Mouse (Mus musculus) embryonic facial prominence, embryonic 14.5 days (tissue): ENCODE results near the gene Mipep. TPM values are rescaled to one million over a fixed set of nuclear protein-coding genes. Genes with fewer than 3 reads are reported as not detected.

Experiments used
- ATAC-seq: fragments of 200-750 bp; cut with Nextera tagmentation; 2 replicates; pipeline ENCODE4 v1.8.0; 2017; ENCODE audit warnings: low read depth, moderate number of reproducible peaks, moderate TSS enrichment
- DNase-seq: peaks from one replicate; pipeline ENCODE4 v3.0.0-alpha.2; 2015; ENCODE audit warnings: low spot score
- H3K27ac ChIP-seq: fragments of 300-500 bp; sonication (generic); replicated peaks from 2 replicates; pipeline ENCODE4 v1.5.1; 2014; ENCODE audit warnings: low read depth, mild to moderate bottlenecking, low read length, moderate library complexity
- H3K27me3 ChIP-seq: fragments of 300-500 bp; sonication (generic); replicated peaks from 2 replicates; pipeline ENCODE4 v1.6.1; 2014; ENCODE audit warnings: low read length; ENCODE audit not compliant: control insufficient read depth, insufficient read depth
- H3K36me3 ChIP-seq: fragments of 300-500 bp; sonication (generic); 2 replicates; pipeline ENCODE4 v1.6.1; 2014; ENCODE audit warnings: low read length, mixed read lengths; ENCODE audit not compliant: control insufficient read depth, insufficient read depth
- H3K4me1 ChIP-seq: fragments of 300-500 bp; sonication (generic); 2 replicates; pipeline ENCODE4 v1.6.1; 2014; ENCODE audit warnings: antibody characterized with exemption, low read length; ENCODE audit not compliant: control insufficient read depth, insufficient read depth
- H3K4me2 ChIP-seq: fragments of 300-500 bp; sonication (generic); 2 replicates; pipeline ENCODE4 v1.6.1; 2014; ENCODE audit warnings: low read depth, mild to moderate bottlenecking, low read length, moderate library complexity, mixed read lengths
- H3K4me3 ChIP-seq: fragments of 300-500 bp; sonication (generic); 2 replicates; pipeline ENCODE4 v1.5.1; 2014; ENCODE audit warnings: low read depth, mild to moderate bottlenecking, low read length
- H3K9ac ChIP-seq: fragments of 300-500 bp; sonication (generic); 2 replicates; pipeline ENCODE4 v1.6.1; 2014; ENCODE audit warnings: low read depth, mild to moderate bottlenecking, low read length, moderate library complexity, mixed read lengths
- H3K9me3 ChIP-seq: fragments of 300-500 bp; sonication (generic); 2 replicates; pipeline ENCODE4 v1.6.1; 2016; ENCODE audit warnings: low read length; ENCODE audit not compliant: control insufficient read depth
- WGBS: fragments of 180-500 bp; shearing (Covaris S2); extraction: QIAGEN DNeasy Blood & Tissue Kit; methylation state at CpG from one replicate; pipeline ENCODE4 v1.1.7; 2014; 5-methylcytosine and 5-hydroxymethylcytosine counted together
- polyA plus RNA-seq: library from polyadenylated mRNA; unstranded; fragments of >200 nt; fragmentation: Nextera tagmentation; extraction: Ambion mirVana; gene quantifications from 2 replicates; pipeline ENCODE4 v1.2.1, GENCODE M21; 2014

Mipep gene
- polyA plus RNA-seq, 1 experiment from 2014 or later = 23.5 TPM

- Histone ChIP-seq H3K4me3 (no peak overlapping the region), H3K9ac (no peak overlapping the region), H3K4me2 (no peak overlapping the region), H3K27me3 (no peaks in the 10 kb centered on the region), H3K9me3 (no peaks in the 10 kb centered on the region), H3K36me3 (peaks cover 13% of the 10 kb centered on the region; the same call in 1 of the 2 replicates), H3K27ac (no peak overlapping the region), H3K4me1 (no peaks in the 10 kb centered on the region)
- no peak for DNase-seq
- 79% methylated on average over 5 of the region's 5 CpGs for WGBS
- ATAC-seq = no peak
Observed at GRCm38 (mm10) chr14:60763746-60764145, 20.6 kb upstream of the Mipep start.

DNA sequence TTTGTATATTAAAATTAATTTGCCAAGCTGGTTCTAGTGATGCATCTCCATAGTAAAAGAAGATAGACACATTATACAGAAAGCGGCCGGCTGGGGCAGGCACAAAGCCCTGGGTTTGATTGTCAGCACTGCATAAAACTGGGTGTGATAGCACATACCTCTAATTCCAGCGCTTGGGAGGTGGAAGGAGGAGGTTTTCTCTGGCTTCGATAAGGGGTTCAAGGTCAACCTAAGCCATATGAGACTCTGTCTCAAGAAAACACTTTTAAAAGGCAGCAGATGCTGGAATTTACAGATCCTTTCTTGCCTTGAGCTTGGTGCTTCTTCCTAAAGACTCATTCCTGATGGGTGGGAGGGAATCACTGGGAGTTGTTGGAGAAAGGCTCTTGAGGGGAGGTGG lies 19.8 kb upstream of the Mipep start:
- Histone ChIP-seq H3K9me3 (no peaks in the 10 kb centered on the region), H3K27ac (no peak overlapping the region), H3K27me3 (no peaks in the 10 kb centered on the region), H3K9ac (no peak overlapping the region), H3K4me2 (no peak overlapping the region), H3K4me3 (no peak overlapping the region), H3K4me1 (no peaks in the 10 kb centered on the region), H3K36me3 (peaks cover 13% of the 10 kb centered on the region; the same call in 1 of the 2 replicates)
- WGBS = 67% methylated on average over 4 of the region's 4 CpGs
- ATAC-seq (no peak), DNase-seq (no peak)

GRCm38 (mm10) chr14:60765025-60765424 lies 19.3 kb upstream of the Mipep start:
- Histone ChIP-seq H3K27ac (no peak overlapping the region), H3K4me3 (no peak overlapping the region), H3K9ac (no peak overlapping the region), H3K4me2 (no peak overlapping the region), H3K4me1 (no peaks in the 10 kb centered on the region), H3K9me3 (no peaks in the 10 kb centered on the region), H3K36me3 (peaks cover 13% of the 10 kb centered on the region; the same call in 1 of the 2 replicates), H3K27me3 (no peaks in the 10 kb centered on the region)
- DNase-seq (no peak), ATAC-seq (no peak)
- WGBS = 58% methylated on average over 2 of the region's 2 CpGs

DNA sequence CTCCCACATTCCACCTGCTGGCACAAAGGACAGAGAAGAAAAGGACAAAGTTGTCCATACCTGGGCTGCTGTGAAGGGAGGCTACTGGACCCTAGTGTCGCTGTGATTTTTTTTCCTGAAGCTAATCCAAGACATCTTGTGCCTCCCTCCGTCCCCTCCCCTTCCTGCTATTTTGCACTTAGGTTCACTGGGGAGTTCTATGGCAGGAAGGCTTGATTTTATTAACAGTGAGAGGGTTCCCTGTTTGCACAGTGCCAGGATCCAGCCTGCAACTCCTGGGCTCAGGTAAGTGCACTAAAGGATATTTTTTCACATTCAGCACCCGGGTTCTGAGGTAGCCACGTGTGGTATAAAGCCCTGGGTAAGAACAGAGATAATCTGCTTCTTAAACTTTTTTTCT lies 16.5 kb upstream of the Mipep start, which contains the start of gene C1qtnf9:
C1qtnf9 (plus strand) TSS at position 251 of the 400 bp plus-strand sequence.
- ATAC-seq = no peak
- WGBS = 51% methylated on average over 4 of the region's 4 CpGs
- Histone ChIP-seq H3K27ac (no peak within 1 kb of the TSS), H3K4me1 (no peaks in the 10 kb centered on the region), H3K4me3 (no peak within 1 kb of the TSS), H3K27me3 (no peaks in the 10 kb centered on the region), H3K9me3 (no peaks in the 10 kb centered on the region), H3K4me2 (no peak within 1 kb of the TSS), H3K36me3 (no peaks in the 10 kb centered on the region), H3K9ac (no peak within 1 kb of the TSS)
- no peak for DNase-seq

DNA sequence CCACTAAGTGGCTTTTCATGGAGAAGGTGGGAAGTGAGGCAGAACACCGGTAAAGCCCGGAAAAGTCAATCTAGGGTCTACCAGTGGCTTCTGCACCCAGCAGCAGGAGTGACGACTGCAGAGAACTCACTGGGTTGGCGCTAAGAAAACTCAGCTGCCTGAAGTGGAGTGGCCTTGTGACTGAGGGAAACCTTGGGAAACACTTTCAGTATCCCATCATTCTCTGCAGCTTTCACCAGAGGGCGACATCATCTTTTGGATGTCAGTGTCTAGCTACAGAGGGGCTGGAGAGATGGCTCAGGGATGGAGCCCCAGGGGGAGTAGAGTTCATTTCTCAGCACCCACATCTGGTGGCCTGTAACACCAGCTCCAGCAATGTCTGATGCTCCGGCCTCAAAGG lies 15.0 kb upstream of the Mipep start:
- H3K36me3 ChIP-seq = no peaks in the 10 kb centered on the region
- ATAC-seq = no peak
- no peak overlapping the region for H3K9ac ChIP-seq
- H3K4me3 ChIP-seq = no peak overlapping the region
- WGBS = 43% methylated on average over 6 of the region's 6 CpGs
- no peak for DNase-seq
- H3K27me3 ChIP-seq = no peaks in the 10 kb centered on the region
- H3K9me3 ChIP-seq = no peaks in the 10 kb centered on the region
- H3K4me1 ChIP-seq = no peaks in the 10 kb centered on the region
- H3K4me2 ChIP-seq = no peak overlapping the region
- H3K27ac ChIP-seq = no peak overlapping the region

- 71% methylated on average over 6 of the region's 6 CpGs for WGBS
- Histone ChIP-seq H3K9me3 (no peaks in the 10 kb centered on the region), H3K4me1 (no peaks in the 10 kb centered on the region), H3K4me2 (0 out of 2 replicates have a peak overlapping the region, but pooled peaks have one; percentile 58), H3K27me3 (no peaks in the 10 kb centered on the region), H3K9ac (no peak overlapping the region), H3K36me3 (no peaks in the 10 kb centered on the region), H3K27ac (no peak overlapping the region), H3K4me3 (no peak overlapping the region)
- ATAC-seq = no peak
- DNase-seq = no peak
Observed at GRCm38 (mm10) chr14:60770594-60770993, 13.8 kb upstream of the Mipep start.

DNA sequence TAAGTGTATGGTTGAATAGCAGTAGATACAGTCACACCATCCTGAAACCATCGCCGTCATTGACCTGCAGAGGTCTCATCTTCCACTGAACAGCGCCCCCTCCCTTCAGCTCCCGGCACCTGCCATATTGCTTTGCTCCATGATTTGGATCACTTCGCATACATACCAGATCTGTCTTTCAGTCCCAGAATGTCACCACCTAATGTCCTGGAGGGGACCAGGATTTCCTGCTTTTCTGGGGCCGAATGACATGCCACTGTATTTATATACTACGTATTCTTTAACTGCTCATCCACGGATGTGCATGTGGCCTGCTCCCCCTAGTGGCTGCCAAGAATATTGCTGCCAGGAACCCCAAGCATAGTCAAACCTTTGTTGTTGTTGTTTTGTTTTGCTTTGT lies 13.3 kb upstream of the Mipep start:
- WGBS = 3% methylated on average over 8 of the region's 8 CpGs
- Histone ChIP-seq H3K4me2 (peak overlapping the region; percentile 58), H3K9me3 (no peaks in the 10 kb centered on the region), H3K36me3 (no peaks in the 10 kb centered on the region), H3K4me3 (peak overlapping the region; percentile 35), H3K27ac (no peak overlapping the region), H3K9ac (no peak overlapping the region), H3K4me1 (no peaks in the 10 kb centered on the region), H3K27me3 (no peaks in the 10 kb centered on the region)
- DNase-seq = peak; percentile 57
- ATAC-seq = peak; percentile 71

DNA sequence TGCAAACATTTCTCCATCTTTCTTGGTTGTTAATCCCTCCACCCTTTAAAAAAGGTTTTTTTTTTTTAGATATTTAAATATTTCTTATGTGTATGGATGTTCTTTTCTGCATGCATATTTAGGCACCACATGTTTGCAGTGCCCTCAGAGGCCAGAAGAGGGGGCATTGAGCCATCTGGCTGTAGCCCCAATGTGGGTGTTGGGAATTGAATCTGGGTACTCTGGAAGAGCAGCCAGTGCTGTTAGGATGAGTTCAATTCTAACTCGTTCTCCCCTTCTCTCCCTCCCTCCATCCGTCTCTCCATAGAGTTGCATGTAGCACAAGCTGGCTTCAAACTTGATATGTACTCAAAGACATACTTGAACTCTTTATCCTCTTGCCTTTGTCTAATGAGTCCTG lies 10.9 kb upstream of the Mipep start:
- 79% methylated on average over 2 of the region's 2 CpGs for WGBS
- DNase-seq = no peak
- H3K27ac ChIP-seq = no peak overlapping the region
- H3K4me3 ChIP-seq = no peak overlapping the region
- H3K4me2 ChIP-seq = no peak overlapping the region
- H3K9ac ChIP-seq = no peak overlapping the region
- H3K27me3 ChIP-seq = no peaks in the 10 kb centered on the region
- no peaks in the 10 kb centered on the region for H3K9me3 ChIP-seq
- no peaks in the 10 kb centered on the region for H3K36me3 ChIP-seq
- no peaks in the 10 kb centered on the region for H3K4me1 ChIP-seq
- no peak for ATAC-seq

GRCm38 (mm10) chr14:60776521-60776920 lies 7.9 kb upstream of the Mipep start:
- Histone ChIP-seq H3K4me3 (no peak overlapping the region), H3K27ac (no peak overlapping the region), H3K9ac (no peak overlapping the region), H3K27me3 (no peaks in the 10 kb centered on the region), H3K4me2 (no peak overlapping the region), H3K9me3 (no peaks in the 10 kb centered on the region), H3K4me1 (no peaks in the 10 kb centered on the region), H3K36me3 (no peaks in the 10 kb centered on the region)
- ATAC-seq (no peak), DNase-seq (no peak)
- WGBS = 81% methylated on average over 8 of the region's 8 CpGs
